Mouse (Mus musculus): ENCODE measurements around the gene Fam102a.

The Fam102a gene

DNA sequence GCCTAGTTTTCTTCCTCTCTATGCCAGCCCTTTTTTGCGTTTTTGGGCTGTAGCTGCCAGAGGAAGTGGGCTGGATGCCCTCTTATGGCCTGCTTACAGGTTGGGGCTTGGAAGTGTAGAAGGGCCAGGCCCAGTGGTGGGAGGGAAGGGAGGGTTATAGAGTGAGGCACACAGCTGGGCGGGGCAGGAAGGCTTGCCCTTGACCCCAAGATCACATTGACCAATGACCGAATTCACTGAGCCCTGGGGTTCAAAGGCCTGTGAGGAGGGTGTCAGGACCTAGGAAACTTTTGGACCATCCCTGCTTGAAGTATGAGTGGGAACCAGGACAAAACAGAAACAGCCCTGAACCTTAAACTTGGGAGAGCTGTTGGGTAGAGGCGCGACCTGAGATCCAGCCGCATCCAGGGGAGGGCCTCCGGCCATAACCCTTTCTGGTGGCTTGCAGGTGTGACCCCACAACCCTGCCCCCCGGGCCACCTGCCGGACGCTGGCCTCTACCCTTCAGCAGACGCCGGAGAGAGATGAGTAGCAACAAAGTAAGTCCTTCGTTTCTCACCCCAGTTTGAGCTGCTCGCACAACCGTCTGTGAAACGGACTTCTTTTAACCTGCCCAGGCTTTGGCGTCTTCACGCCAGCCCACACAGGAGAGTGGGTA, 73.8 kb downstream of the Fam102a start:
- peak; percentile 52 for DNase-seq (ENCODE audit: low spot score)

DNA sequence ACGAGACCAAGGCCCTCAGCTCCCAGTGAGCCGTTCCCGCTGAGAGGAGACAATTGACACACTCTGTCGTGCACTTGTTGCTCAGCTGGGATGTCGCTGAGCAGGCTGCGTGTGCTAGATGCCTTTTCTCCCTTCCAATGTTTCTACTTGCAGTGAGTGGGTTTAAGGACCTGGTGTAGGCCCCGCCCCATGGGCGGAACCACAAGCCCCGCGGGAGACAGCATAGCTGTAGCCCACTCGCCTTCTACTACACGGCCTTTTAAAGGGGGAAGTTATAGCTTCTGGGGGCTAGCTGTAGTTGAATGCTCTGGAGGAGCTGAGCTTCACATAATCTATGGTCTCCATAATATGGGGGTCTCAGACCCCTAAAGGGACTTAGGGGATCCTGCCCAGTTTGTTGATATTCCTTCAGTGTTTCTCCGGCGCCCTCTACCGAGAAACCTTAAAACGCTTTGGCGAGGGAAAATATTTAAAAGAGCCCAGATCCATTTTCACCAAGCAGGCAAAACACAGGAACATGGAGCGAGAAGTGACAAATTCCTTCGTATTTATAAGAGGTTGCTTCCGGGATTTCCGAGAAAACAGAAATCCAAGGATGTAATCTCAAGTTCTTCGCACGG, 75.6 kb downstream of the Fam102a start:
- no peak for DNase-seq (ENCODE audit: low spot score)

DNA sequence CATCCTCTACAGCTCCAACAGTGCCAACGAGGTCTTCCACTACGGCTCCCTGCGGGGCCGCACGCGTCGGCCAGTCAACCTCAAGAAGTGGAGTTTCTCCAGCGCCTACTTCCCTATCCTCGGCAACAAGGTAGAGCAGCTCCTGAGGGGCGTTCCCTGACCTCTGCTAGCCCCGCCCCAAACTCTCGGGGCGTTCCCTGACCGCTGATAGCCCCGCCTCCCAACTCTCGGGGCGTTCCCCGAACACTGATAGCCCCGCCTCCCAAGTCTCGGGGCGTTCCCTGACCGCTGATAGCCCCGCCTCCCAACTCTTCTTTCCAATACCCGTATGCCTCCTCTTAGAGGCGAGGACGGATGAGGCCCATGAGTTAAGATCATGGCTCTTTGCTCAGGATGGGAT, 77.1 kb downstream of the Fam102a start:
- DNase-seq (ENCODE audit: low spot score) = no peak

DNA sequence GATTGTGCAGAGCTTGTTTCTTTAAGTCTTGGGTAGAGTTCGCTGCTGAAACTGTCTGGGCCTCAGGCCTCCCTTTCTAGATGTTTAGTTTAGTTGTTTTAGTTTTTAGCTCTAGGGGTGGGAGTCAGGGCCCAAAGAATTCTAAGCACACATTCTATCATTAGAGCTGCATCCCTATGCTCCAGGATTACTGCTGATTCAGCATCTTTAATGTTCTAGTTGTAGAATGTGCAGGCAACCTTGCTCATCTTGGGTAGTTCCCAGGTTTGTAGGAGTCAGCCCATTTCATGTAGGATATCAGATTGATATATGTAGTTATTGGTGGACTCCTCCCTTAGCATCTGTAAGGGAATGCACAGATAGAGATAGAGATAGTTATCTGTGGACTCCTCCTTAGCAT, 82.0 kb downstream of the Fam102a start:
- no peak for DNase-seq (ENCODE audit: low spot score)

DNA sequence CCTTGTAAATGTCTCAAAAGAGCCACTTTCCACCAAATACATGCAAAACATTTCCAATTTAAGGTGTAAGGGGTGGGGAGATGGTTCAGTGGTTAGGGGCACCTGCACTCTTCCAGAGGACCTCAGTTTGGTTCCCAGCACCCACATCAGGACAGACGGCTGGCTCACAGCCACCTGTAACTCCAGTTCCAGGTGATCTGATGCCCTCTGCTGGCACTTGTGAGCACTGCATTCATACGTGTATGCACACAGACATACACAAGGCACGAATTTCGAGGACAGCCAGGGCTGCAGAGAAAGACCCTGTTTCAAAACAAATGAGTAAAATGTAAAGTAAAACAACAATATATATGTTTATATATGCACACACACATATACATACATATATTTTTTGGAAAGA, 82.5 kb downstream of the Fam102a start:
- DNase-seq (ENCODE audit: low spot score) = no peak

DNA sequence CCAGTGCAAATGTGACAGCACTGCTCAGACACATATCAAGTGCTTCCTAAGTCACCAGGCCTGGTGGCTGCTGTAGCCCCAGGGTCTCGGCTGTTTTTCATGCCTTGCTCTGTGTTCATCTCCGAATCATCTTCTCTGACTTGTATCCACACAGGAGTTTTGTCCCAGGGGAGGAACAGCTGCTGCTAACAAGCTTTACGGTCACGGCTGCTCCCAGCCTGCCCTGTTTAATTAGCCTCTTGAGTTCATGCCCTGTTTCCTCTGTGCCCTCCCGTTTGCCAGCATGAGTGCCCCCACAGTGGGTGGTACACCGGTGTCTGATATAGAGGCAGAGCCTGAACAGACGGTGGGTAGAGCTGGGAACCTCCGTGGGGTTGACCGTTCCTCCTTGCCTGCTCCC, 82.9 kb downstream of the Fam102a start:
- DNase-seq (ENCODE audit: low spot score) = no peak
